Mouse (Mus musculus): ENCODE results near the gene Pym1.

Gene Pym1

GRCm38 (mm10) chr10:128745946-128746613 lies 1.6 kb upstream of the Pym1 start:
- DNase-seq (ENCODE audit: low spot score) = no peak

DNA sequence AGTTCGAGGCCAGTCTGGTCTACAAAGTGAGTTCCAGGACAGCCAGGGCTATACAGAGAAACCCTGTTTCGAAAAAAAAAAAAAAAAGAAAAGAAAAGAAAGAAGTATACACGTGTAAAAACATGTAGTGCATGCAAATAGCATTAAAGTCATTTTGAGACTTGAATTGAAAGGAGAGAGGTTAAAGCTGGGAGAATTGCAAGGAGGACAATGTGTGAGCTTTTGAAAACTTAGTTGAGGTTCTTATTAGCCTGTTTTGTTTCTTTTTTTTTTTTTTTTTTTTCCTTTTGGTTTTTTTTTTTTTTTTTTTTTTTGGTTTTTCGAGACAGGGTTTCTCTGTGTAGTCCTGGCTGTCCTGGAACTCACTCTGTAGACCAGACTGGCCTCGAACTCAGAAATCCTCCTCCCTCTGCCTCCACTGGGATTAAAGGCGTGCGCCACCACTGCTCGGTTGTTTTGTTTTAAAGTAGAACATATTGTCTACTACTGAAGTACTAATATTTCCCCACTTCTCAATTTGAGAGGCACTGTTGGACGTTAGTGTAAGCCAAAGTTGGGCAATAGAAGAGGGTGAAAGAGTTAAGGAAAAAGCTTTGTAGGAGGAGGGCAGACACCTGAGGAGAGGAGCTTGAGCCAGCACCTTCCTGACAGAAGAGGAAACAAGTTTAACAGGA lies 580 bp upstream of the Pym1 start:
- DNase-seq (ENCODE audit: low spot score) = no peak

DNA sequence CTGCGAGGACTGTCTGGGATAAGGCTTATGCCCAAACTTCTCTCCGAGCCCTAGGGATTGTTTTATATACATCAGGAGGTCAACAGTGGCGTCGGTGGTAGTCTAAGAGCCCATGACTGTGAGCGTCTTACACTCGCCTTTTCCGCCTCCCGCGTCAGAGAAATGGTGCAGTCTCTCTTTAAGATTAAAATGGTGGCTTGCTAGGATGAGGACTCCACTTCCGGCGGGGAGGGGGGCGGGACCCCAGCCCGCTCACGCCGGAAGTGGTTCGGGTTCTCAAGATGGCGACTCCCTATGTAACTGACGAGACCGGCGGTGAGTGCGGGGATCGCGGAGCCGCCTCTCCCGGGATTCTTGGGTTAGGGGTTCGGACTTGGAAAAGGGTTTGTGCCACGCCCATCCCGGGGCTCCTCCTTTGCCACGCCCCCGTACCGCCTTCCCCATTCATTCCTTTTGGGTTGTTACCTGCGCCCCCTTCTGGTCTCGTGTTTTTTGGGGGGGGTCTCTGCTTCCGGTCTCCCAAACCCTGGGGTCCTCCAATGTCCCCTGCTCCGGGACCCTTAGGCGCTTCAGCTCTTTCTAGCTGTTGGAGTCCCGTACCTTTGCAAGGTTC lies 669 bp downstream of the Pym1 start:
- peak; percentile 94 for DNase-seq (ENCODE audit: low spot score)

- DNase-seq (ENCODE audit: low spot score) = peak; percentile 25
Observed at GRCm38 (mm10) chr10:128772895-128773294, 25.2 kb downstream of the Pym1 start.

- peak; percentile 28 for DNase-seq (ENCODE audit: low spot score)
Observed at GRCm38 (mm10) chr10:128773685-128774084, 26.0 kb downstream of the Pym1 start.

DNA sequence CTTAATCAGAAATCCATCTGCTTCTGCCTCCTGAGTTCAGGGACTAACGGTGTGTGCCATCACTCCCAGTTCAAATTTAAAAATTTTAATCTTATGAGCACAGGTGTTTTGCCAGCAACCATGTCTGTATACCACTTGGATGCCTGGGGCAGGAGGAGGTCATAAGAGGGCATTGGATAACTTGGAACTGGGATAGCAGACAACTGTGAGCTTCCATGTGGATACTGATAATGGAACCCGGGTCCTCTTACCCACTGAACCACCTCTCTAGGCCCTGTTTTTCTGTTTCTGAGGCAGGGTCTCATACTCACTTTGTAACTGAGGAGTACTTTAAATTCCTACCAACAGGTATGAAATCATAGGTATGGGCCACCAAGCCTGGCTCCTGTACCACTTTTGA lies 30.8 kb downstream of the Pym1 start:
- no peak for DNase-seq (ENCODE audit: low spot score)

GRCm38 (mm10) chr10:128779011-128779795 lies 31.5 kb downstream of the Pym1 start:
- DNase-seq (ENCODE audit: low spot score) = no peak

- DNase-seq (ENCODE audit: low spot score) = no peak
Observed at GRCm38 (mm10) chr10:128780200-128780599, 32.5 kb downstream of the Pym1 start.

DNA sequence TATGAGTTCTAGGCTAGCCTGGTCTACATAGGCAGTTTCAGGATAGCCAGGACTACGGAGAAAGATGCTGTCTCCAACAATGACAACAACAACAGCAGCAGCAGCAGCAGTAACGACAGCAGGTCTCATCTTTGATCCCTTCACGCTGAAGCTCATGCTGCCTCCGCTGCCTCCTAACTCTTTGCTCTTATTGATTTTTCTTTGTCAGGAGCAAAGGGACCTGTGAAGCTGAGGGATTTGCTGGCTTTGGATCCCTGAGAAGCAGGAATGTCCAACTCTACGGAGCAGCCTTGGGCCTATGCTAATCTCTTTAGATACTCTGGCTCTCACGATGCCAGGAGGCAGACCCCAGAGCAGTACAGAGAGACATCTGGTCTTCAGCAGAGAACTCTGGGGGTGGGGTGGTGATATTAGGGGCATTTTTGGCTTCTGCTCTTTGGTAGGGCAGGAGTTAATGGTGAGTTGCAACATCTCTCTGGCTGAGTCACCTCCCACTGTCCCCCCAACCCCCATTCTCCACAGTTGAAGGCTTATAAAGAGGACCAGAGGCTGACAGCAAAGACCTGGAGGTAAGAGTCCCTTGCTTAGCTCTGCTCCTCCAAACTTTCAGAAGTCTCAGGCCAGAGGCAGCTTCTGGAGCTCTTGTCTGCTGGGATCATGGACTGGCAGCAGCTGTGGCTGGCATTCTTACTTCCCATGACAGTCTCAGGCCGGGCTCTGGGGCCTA lies 42.9 kb downstream of the Pym1 start, which contains the start of gene Mmp19:
TSS of gene Mmp19 (plus strand) at position 513 of the 727 bp plus-strand sequence.
- peak; percentile 9 for DNase-seq (ENCODE audit: low spot score)

DNA sequence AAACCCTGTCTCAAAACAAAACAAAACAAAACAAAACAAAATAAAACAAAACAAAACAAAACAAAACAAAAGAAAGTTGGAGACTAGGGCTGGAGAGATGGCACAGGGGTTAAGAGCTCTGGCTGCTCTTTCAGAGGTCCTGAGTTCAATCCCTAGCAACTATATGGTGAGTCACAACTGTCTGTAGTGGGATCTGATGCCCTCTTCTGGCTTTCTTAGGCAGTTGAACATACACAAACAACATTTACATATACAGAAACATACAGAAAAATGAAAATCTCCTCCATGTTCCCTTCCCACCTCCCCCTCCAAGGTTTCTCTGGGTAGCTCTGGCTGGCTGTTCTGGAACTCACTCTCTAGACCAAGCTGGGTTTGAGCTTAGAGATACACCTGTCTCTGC lies 44.4 kb downstream of the Pym1 start:
- no peak for DNase-seq (ENCODE audit: low spot score)

DNA sequence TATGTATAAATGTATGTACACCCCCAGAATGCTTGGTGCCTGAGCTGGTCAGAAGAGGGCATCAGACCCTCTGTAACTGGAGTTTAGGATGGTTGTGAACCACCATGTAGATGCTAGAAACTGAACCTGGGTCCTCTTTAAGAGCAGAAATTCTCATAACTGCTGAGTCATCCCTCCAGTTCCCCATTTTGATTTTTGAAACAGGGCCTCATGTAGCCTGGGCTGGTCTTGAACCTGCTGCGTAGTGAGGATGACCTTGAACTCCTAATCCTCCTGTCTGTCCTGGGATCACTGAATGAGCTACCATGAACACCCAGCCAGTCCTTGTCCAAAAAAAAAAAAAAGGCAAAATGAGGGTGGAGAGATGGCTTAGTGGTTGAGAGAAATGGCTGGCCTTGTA lies 45.6 kb downstream of the Pym1 start:
- DNase-seq (ENCODE audit: low spot score) = no peak

- no peak for DNase-seq (ENCODE audit: low spot score)
Observed at GRCm38 (mm10) chr10:128794391-128794790, 46.7 kb downstream of the Pym1 start.

GRCm38 (mm10) chr10:128795581-128795980 lies 47.9 kb downstream of the Pym1 start:
- no peak for DNase-seq (ENCODE audit: low spot score)

DNA sequence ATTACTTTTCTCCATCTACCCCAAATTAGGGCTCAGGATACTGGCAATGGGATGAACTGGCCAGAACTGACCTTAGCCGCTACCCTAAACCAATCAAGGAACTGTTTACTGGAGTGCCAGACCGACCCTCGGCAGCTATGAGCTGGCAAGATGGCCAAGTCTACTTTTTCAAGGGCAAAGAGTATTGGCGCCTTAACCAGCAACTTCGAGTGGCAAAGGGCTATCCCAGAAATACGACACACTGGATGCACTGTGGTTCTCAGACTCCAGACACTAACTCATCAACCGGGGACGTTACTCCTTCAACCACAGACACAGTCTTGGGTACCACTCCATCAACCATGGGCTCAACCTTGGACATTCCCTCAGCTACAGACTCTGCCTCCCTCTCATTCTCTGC lies 51.0 kb downstream of the Pym1 start:
- no peak for DNase-seq (ENCODE audit: low spot score)

DNA sequence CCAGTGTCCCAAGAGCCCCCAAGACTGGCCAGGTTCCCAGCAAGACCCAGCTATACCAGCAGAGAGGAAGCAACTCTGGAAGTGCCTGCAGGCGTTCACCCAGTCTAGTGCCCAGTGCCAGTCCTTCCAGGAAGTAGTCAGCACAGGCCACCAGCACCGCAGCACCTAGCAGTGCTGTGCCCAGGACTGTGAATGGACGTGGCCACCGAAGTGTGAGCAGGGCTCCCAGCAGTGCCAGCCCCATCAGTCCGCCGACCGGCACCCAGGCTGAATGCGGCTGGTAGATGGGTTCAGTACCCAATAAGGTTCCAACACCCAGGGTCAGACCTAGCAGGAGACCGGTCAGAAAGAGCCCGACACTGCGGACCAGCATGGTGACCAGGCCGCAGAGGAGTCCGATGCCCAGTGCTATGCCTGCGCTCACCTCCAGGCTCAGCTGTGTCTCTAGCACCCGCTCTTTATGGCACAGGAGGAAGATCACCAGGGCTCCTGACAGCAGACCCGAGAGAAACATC lies 54.3 kb downstream of the Pym1 start:
- DNase-seq (ENCODE audit: low spot score) = no peak

DNA sequence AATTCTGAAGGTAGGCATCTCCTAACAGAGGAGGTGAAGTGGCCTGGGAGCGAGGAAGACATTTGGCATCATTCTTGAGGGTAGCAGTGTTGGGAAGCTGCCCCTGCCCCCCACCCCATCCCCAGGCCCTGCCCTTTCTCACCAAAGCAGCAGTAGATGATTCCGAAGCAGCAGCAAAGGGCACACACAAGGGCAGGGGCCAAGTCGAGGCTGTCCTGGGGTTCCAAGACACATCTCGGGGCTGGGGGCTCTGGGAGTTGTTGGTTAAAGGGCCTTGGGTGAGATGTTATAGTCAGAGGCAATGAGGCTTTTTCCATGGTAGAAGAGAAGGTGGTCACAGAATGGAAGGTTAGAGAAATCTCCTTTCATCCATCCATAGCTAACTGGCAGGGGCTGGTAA lies 55.3 kb downstream of the Pym1 start:
- no peak for DNase-seq (ENCODE audit: low spot score)

GRCm38 (mm10) chr10:128803361-128803760 lies 55.7 kb downstream of the Pym1 start:
- no peak for DNase-seq (ENCODE audit: low spot score)

DNA sequence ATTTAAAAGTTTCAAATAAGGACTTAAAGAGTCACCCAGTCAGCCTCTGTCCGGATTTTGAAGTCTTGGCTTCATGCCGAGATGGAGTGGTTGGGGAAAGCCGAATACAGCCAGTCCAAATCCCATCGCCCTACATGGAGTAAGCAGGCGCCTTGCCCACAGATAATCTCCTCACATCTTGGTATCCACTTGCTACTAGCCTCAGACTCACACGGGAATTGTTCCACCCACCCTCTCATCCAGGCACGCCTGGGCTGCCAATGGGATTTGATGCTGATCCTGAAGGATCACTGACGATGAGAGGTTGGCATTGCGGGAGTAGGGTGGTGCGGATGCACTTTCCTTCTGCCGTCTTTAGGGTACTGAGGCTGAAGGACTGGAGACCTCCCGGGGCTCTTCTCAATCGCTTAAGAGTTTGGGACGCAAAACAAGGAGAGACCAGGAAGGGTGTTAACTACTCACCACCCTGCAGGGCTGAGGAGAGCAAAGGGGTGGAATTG lies 56.1 kb downstream of the Pym1 start, which contains the start of gene Dnajc14:
TSS of gene Dnajc14 (plus strand) at position 292 of the 500 bp plus-strand sequence.
- no peak for DNase-seq (ENCODE audit: low spot score)

GRCm38 (mm10) chr10:128804271-128805091 lies 56.8 kb downstream of the Pym1 start, which contains the start of gene Tmem198b:
TSS of gene Tmem198b (minus strand) at chr10:128804370.
- DNase-seq (ENCODE audit: low spot score) = peak; percentile 84

All from retina, embryonic 14.5 days (tissue).